22 mouse cellular contexts compared by ENCODE assay signal in the genomic region with DNA sequence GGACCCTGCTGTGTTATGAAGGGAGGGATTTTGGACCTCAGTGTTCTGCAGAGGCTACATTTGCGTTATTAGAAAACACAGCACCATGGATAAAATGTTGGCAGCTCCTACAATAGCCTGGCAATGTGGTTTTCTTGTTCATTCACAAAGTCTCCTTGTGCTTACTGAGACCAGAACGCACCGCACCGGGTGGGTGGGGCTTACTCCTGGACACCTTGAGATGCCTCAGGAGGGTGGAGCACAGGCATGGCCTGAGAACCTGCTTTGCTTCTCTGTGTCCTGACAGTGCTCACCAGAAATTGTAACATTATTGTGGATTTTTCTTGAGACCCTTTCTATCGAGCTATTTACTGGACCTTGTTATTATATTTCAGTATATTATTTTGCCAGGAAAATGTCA. TPM values are rescaled to one million over a fixed set of nuclear protein-coding genes. Genes with fewer than 3 reads are reported as not detected.
DNase-seq lines count a peak whose midpoint lies in the region; ATAC-seq and TF ChIP-seq lines count a peak whose summit lies in the region.
"Had no signal": no experiment of that assay in that cellular context is flagged by ENCODE, and none has a peak within 500 bp of the region (broad histone marks: within the 10 kb centered on the region; RNA-seq: fewer than 3 reads in every experiment).

No protein-coding gene starts in this region.

- no peak for TF ChIP-seq CTCF in lung, postnatal 0 days (IDR thresholded peaks at IDR 0.05)
- no peak for TF ChIP-seq CTCF in lung, adult 2 months (IDR thresholded peaks at IDR 0.05; ENCODE audit: insufficient read depth, low read length)
- TF ChIP-seq CTCF in ES-Bruce4 (IDR thresholded peaks at IDR 0.05; ENCODE audit: low read depth, low read length) = no peak
- TF ChIP-seq CTCF in kidney, adult 2 months (conservative IDR thresholded peaks at IDR 0.05; ENCODE audit: insufficient read depth, insufficient read length, low read depth, low read length) = no peak

- peak; percentile 44 for DNase-seq in cerebellum, adult 11-12 months
- no peak for DNase-seq in hindbrain, embryonic 10.5 days (ENCODE audit: low spot score)
- DNase-seq in lung, postnatal 0 days (ENCODE audit: low spot score) = no peak
- DNase-seq in lung, adult 2 months = no peak
- no peak for DNase-seq in kidney, adult 2 months
- DNase-seq: adrenal gland, postnatal 10 days; B cell, adult 2 months; cerebellum, adult 18-20 months; cerebellum, adult 9-11 months; cerebellum, postnatal 36 days; gastrocnemius, adult 2 months; gastrocnemius, postnatal 25 days had no signal

- H3K9ac ChIP-seq in hindbrain, embryonic 16.5 days (ENCODE audit: low read depth, low read length) = no peak overlapping the region
- H3K9ac ChIP-seq in lung, postnatal 0 days (replicated peaks; ENCODE audit: low read depth) = no peak overlapping the region
- H3K9ac ChIP-seq in ES-Bruce4 (ENCODE audit: low read depth, poor library complexity, severe bottlenecking) = no peak overlapping the region
- H3K9ac ChIP-seq: embryonic facial prominence, embryonic 15.5 days; heart, embryonic 12.5 days; intestine, embryonic 15.5 days had no signal

- peaks cover 7% of the 10 kb centered on the region for H3K4me1 ChIP-seq in hindbrain, embryonic 16.5 days (ENCODE audit: control insufficient read depth, insufficient read depth, low read depth, low read length)
- peaks cover 11% of the 10 kb centered on the region for H3K4me1 ChIP-seq in hindbrain, embryonic 10.5 days (replicated peaks)
- H3K4me1 ChIP-seq in lung, postnatal 0 days (ENCODE audit: insufficient read depth, low read depth, low read length) = no peaks in the 10 kb centered on the region
- H3K4me1 ChIP-seq in lung, adult 2 months (ENCODE audit: control insufficient read depth, insufficient read depth, low read length) = no peaks in the 10 kb centered on the region
- H3K4me1 ChIP-seq in ES-Bruce4 (ENCODE audit: control insufficient read depth, insufficient read depth, low read length) = no peaks in the 10 kb centered on the region
- no peaks in the 10 kb centered on the region for H3K4me1 ChIP-seq in kidney, adult 2 months (ENCODE audit: control insufficient read depth, insufficient read depth, low read length)
- H3K4me1 ChIP-seq: heart, embryonic 12.5 days; intestine, embryonic 15.5 days had no signal

- WGBS in hindbrain, embryonic 16.5 days = 73% methylated on average over 5 of the region's 5 CpGs
- 93% methylated on average over 5 of the region's 5 CpGs for WGBS in hindbrain, embryonic 10.5 days
- 75% methylated on average over 5 of the region's 5 CpGs for WGBS in lung, postnatal 0 days
- 69% methylated on average over 5 of the region's 5 CpGs for WGBS in lung, adult 2 months
- WGBS in kidney, adult 2 months = 89% methylated on average over 5 of the region's 5 CpGs

- no peaks in the 10 kb centered on the region for H3K9me3 ChIP-seq in hindbrain, embryonic 16.5 days (ENCODE audit: control insufficient read depth, low read length)
- peaks cover 5% of the 10 kb centered on the region; the same call in 1 of the 2 replicates for H3K9me3 ChIP-seq in hindbrain, embryonic 10.5 days
- no peaks in the 10 kb centered on the region for H3K9me3 ChIP-seq in lung, postnatal 0 days (ENCODE audit: low read length)
- no peaks in the 10 kb centered on the region for H3K9me3 ChIP-seq in ES-Bruce4 (replicated peaks; ENCODE audit: control insufficient read depth, insufficient read depth, low read length, poor library complexity, severe bottlenecking)
- H3K9me3 ChIP-seq: embryonic facial prominence, embryonic 15.5 days; intestine, embryonic 15.5 days had no signal

- no peak for TF ChIP-seq POLR2A in lung, adult 2 months (IDR thresholded peaks at IDR 0.05; ENCODE audit: borderline replicate concordance, extremely low read depth, low read depth, low read length)
- TF ChIP-seq POLR2A in ES-Bruce4 (IDR thresholded peaks at IDR 0.05; ENCODE audit: insufficient read depth, low read length) = no peak
- TF ChIP-seq POLR2A in kidney, adult 2 months (IDR thresholded peaks at IDR 0.05; ENCODE audit: low read depth, low read length) = no peak

- 0 out of 2 replicates have a peak overlapping the region, but pooled peaks have one; percentile 3 for H3K27ac ChIP-seq in hindbrain, embryonic 16.5 days (ENCODE audit: low read depth, low read length)
- no peak overlapping the region for H3K27ac ChIP-seq in hindbrain, embryonic 10.5 days
- no peak overlapping the region for H3K27ac ChIP-seq in lung, postnatal 0 days (ENCODE audit: low read length)
- no peak overlapping the region for H3K27ac ChIP-seq in ES-Bruce4 (ENCODE audit: insufficient read depth, low read length)
- no peak overlapping the region for H3K27ac ChIP-seq in kidney, adult 2 months (ENCODE audit: insufficient read depth, low read depth, low read length)
- H3K27ac ChIP-seq: embryonic facial prominence, embryonic 15.5 days; forebrain, embryonic 10.5 days; gastrocnemius, adult 2 months; intestine, embryonic 15.5 days had no signal

- H3K4me3 ChIP-seq in hindbrain, embryonic 16.5 days (ENCODE audit: low read length) = no peak overlapping the region
- H3K4me3 ChIP-seq in hindbrain, embryonic 10.5 days = no peak overlapping the region
- H3K4me3 ChIP-seq in lung, postnatal 0 days (ENCODE audit: low read depth, low read length) = no peak overlapping the region
- H3K4me3 ChIP-seq in lung, adult 2 months (replicated peaks; ENCODE audit: extremely low read depth, low read depth, low read length) = no peak overlapping the region
- H3K4me3 ChIP-seq in ES-Bruce4 (ENCODE audit: low read depth, low read length) = no peak overlapping the region
- no peak overlapping the region for H3K4me3 ChIP-seq in kidney, adult 2 months (ENCODE audit: insufficient read depth, low read depth, low read length)
- H3K4me3 ChIP-seq: embryonic facial prominence, embryonic 15.5 days; erythroblast, embryonic 14.5 days; forebrain, embryonic 10.5 days; gastrocnemius, adult 2 months; heart, embryonic 12.5 days; intestine, embryonic 15.5 days had no signal

- no peak overlapping the region for H3K4me2 ChIP-seq in hindbrain, embryonic 16.5 days (ENCODE audit: low read length)
- no peak overlapping the region for H3K4me2 ChIP-seq in lung, postnatal 0 days (replicated peaks; ENCODE audit: low read depth, low read length)
- H3K4me2 ChIP-seq: embryonic facial prominence, embryonic 15.5 days; heart, embryonic 12.5 days; intestine, embryonic 15.5 days had no signal

- ATAC-seq in cerebellum, adult (ENCODE audit: insufficient number of reproducible peaks, low FRiP score, low TSS enrichment) = no peak
- no peak for ATAC-seq in hindbrain, embryonic 16.5 days
- ATAC-seq in lung, postnatal 0 days = peak; percentile 41; the same call in 1 of the 2 replicates
- ATAC-seq: CD4-positive, CD25-positive, alpha-beta regulatory T cell, adult 4 months; intestine, embryonic 15.5 days; Patski had no signal

- no peaks in the 10 kb centered on the region for H3K36me3 ChIP-seq in hindbrain, embryonic 16.5 days (ENCODE audit: control insufficient read depth, insufficient read depth, low read length)
- H3K36me3 ChIP-seq in hindbrain, embryonic 10.5 days = peaks cover 11% of the 10 kb centered on the region; the same call in 1 of the 2 replicates
- H3K36me3 ChIP-seq in lung, postnatal 0 days (ENCODE audit: insufficient read depth, low read length) = no peaks in the 10 kb centered on the region
- H3K36me3 ChIP-seq in ES-Bruce4 (ENCODE audit: control insufficient read depth, insufficient read depth, low read length, poor library complexity, severe bottlenecking) = no peaks in the 10 kb centered on the region
- no peaks in the 10 kb centered on the region for H3K36me3 ChIP-seq in kidney, adult 2 months (ENCODE audit: control insufficient read depth, insufficient read depth, low read length)
- H3K36me3 ChIP-seq: embryonic facial prominence, embryonic 15.5 days; heart, embryonic 12.5 days; intestine, embryonic 15.5 days had no signal

- TF ChIP-seq EP300 in lung, postnatal 0 days (IDR thresholded peaks at IDR 0.05) = no peak
- 0 out of 2 replicates have a peak, but pooled peaks have one; percentile 29 for TF ChIP-seq EP300 in ES-Bruce4 (IDR thresholded peaks at IDR 0.05; ENCODE audit: insufficient read depth, low read depth, low read length)

- no peaks in the 10 kb centered on the region for H3K27me3 ChIP-seq in hindbrain, embryonic 16.5 days (replicated peaks; ENCODE audit: control insufficient read depth, insufficient read depth, low read length)
- no peaks in the 10 kb centered on the region for H3K27me3 ChIP-seq in hindbrain, embryonic 10.5 days (ENCODE audit: insufficient read depth, poor library complexity, severe bottlenecking)
- H3K27me3 ChIP-seq in lung, postnatal 0 days (replicated peaks; ENCODE audit: insufficient read depth, low read length) = no peaks in the 10 kb centered on the region
- no peaks in the 10 kb centered on the region for H3K27me3 ChIP-seq in ES-Bruce4 (ENCODE audit: control insufficient read depth, insufficient read depth, low read length, poor library complexity, severe bottlenecking)
- H3K27me3 ChIP-seq in kidney, adult 2 months (replicated peaks; ENCODE audit: control insufficient read depth, insufficient read depth, low read length) = no peaks in the 10 kb centered on the region
- H3K27me3 ChIP-seq: embryonic facial prominence, embryonic 15.5 days; heart, embryonic 12.5 days; intestine, embryonic 15.5 days; Patski had no signal

RNA-seq across cellular contexts. Expression of gene Tspan5, which starts 47.3 kb away (rescaled TPM):
- 86.9 and 93.7 TPM in 2 replicates for polyA plus RNA-seq in hindbrain, embryonic 16.5 days (2015; fragmentation: Nextera tagmentation; extraction: Ambion mirVana)
- polyA plus RNA-seq in hindbrain, embryonic 10.5 days (2016; fragmentation: Nextera tagmentation; extraction: Ambion mirVana) = 33.0 and 46.4 TPM in 2 replicates
- 33.0 and 35.0 TPM in 2 replicates for polyA plus RNA-seq in lung, postnatal 0 days (2015; fragmentation: Nextera tagmentation; extraction: Ambion mirVana)
- 20.3 and 33.0 TPM in 2 replicates for polyA plus RNA-seq in lung, adult 2 months (2012; rRNA removed)
- 22.2 and 24.3 TPM in 2 replicates for polyA plus RNA-seq in ES-Bruce4 (2011; ENCODE audit: insufficient read depth, insufficient read length, low read depth, missing spikeins)
- polyA plus RNA-seq in kidney, adult 2 months (2012; rRNA removed) = 19.8 and 23.8 TPM in 2 replicates
